Mouse (Mus musculus): ENCODE results near the gene Ctsz. TPM values are rescaled to one million over a fixed set of nuclear protein-coding genes. Genes with fewer than 3 reads are reported as not detected.

Ctsz gene
- polyA plus RNA-seq, 1 experiment from 2014 or later, result 125 TPM

GRCm38 (mm10) chr2:174391936-174392335 lies 46.9 kb downstream of the Ctsz start:
- H3K27me3 ChIP-seq (ENCODE audit: control insufficient read depth, insufficient read depth, low read length), result no peaks in the 10 kb centered on the region
- H3K9me3 ChIP-seq (ENCODE audit: control insufficient read depth, low read length), result no peaks in the 10 kb centered on the region
- no peaks in the 10 kb centered on the region for H3K4me1 ChIP-seq (ENCODE audit: control insufficient read depth in 2 of 2, insufficient read depth in 2 of 2, low read length in 2 of 2)
- no peak overlapping the region for H3K9ac ChIP-seq (ENCODE audit: low read length)
- no peak for ATAC-seq (ENCODE audit: insufficient number of reproducible peaks, insufficient read depth, low FRiP score, low read depth)
- WGBS, result 82% methylated on average over 3 of the region's 3 CpGs
- no peaks in the 10 kb centered on the region for H3K36me3 ChIP-seq (ENCODE audit: control insufficient read depth, insufficient read depth, low read length)
- no peak overlapping the region for H3K4me3 ChIP-seq (ENCODE audit: control insufficient read depth in 1 of 2, insufficient read depth in 1 of 2, low read depth in 1 of 2, low read length in 2 of 2)
- no peak overlapping the region for H3K27ac ChIP-seq (replicated peaks in 1 of 2; ENCODE audit: control insufficient read depth in 1 of 2, insufficient read depth in 1 of 2, low read depth in 2 of 2, low read length in 2 of 2)
- H3K4me2 ChIP-seq (ENCODE audit: low read length), result no peak overlapping the region

- H3K9ac ChIP-seq (ENCODE audit: low read length), result no peak overlapping the region
- no peak overlapping the region for H3K4me3 ChIP-seq (ENCODE audit: control insufficient read depth in 1 of 2, insufficient read depth in 1 of 2, low read depth in 1 of 2, low read length in 2 of 2)
- no peak for ATAC-seq (ENCODE audit: insufficient number of reproducible peaks, insufficient read depth, low FRiP score, low read depth)
- no peak overlapping the region for H3K27ac ChIP-seq (replicated peaks in 1 of 2; ENCODE audit: control insufficient read depth in 1 of 2, insufficient read depth in 1 of 2, low read depth in 2 of 2, low read length in 2 of 2)
- 88% methylated on average over 9 of the region's 9 CpGs for WGBS
- no peaks in the 10 kb centered on the region for H3K4me1 ChIP-seq (ENCODE audit: control insufficient read depth in 2 of 2, insufficient read depth in 2 of 2, low read length in 2 of 2)
- no peaks in the 10 kb centered on the region for H3K36me3 ChIP-seq (ENCODE audit: control insufficient read depth, insufficient read depth, low read length)
- no peak overlapping the region for H3K4me2 ChIP-seq (ENCODE audit: low read length)
- no peaks in the 10 kb centered on the region for H3K9me3 ChIP-seq (ENCODE audit: control insufficient read depth, low read length)
- no peaks in the 10 kb centered on the region for H3K27me3 ChIP-seq (ENCODE audit: control insufficient read depth, insufficient read depth, low read length)
Measured at GRCm38 (mm10) chr2:174381021-174381420, 57.8 kb downstream of the Ctsz start.

Other genes starting within 250 kb of the Ctsz start
- 1,524 and 1,578 TPM in 2 replicates for gene Gnas, start 154.7 kb downstream of the Ctsz start, polyA plus RNA-seq (2014; fragmentation: Nextera tagmentation; extraction: Ambion mirVana)
- gene Gm20721, start 92.3 kb downstream of the Ctsz start, polyA plus RNA-seq (2014; fragmentation: Nextera tagmentation; extraction: Ambion mirVana), result 6.8 and 7.5 TPM in 2 replicates
- gene Nelfcd, start 23.2 kb downstream of the Ctsz start, polyA plus RNA-seq (2014; fragmentation: Nextera tagmentation; extraction: Ambion mirVana), result 77.0 and 79.3 TPM in 2 replicates
- 1.8 and 2.3 TPM in 2 replicates for gene Tubb1, start 11.7 kb upstream of the Ctsz start, polyA plus RNA-seq (2014; fragmentation: Nextera tagmentation; extraction: Ambion mirVana)
- 1,324 and 1,420 TPM in 2 replicates for gene Atp5e, start 25.1 kb upstream of the Ctsz start, polyA plus RNA-seq (2014; fragmentation: Nextera tagmentation; extraction: Ambion mirVana)
- gene Prelid3b, start 34.0 kb upstream of the Ctsz start, polyA plus RNA-seq (2014; fragmentation: Nextera tagmentation; extraction: Ambion mirVana), result 133 and 137 TPM in 2 replicates
- gene Zfp831, start 204.5 kb upstream of the Ctsz start, polyA plus RNA-seq (2014; fragmentation: Nextera tagmentation; extraction: Ambion mirVana), result 0.01 TPM in 1 of 2 replicates, not detected in the other